Mouse (Mus musculus): ENCODE measurements at regions not wholly inside any gene's neighbourhood (a gene's known extent, or its start where the extent isn't known, plus 50 kb on each side); places are given as distances from the start of the nearest gene placed in this dataset.

DNA sequence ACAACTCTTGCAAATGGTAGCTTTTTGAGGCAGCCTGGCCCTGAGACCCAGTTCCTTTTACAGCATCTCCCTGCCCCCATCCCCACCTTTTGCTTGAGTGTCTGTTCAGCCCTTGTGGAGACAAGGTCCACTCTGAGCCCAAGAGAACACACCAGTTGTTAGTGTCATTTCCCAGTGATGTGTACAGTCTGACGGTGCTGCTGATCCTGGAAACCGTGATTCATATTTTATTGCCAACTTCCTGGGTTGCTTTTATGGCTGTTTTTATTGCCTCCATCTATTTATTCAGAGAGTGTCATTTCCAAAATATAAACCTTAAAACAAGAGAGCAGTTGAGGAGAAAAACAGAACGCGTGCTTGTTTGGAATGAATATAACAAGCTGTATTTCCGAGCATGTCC, 309.6 kb upstream of the Isl1 start:
- no peak for DNase-seq (ENCODE audit: extremely low spot score in 1 of 2, low spot score in 1 of 2)

DNA sequence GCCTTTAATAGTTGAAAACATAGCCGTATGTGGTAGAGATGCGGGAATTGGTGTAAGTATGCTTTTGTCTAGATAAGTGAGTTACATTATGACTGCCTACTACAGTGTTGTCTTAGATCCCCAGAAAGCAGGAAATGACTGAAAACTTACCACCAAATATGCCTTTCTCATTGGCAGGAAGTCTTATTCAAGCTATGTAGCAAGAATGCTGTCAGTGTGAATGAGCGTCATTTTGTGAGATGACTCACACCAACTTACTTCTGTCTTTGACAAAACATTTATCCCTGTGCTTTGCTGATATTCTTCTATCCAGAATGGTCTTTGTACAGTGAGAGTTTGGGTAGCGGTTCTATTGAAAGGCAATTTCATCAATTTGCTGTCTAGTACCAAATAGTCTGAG, 286.9 kb upstream of the Isl1 start:
- no peak for DNase-seq (ENCODE audit: extremely low spot score in 1 of 2, low spot score in 1 of 2)

DNA sequence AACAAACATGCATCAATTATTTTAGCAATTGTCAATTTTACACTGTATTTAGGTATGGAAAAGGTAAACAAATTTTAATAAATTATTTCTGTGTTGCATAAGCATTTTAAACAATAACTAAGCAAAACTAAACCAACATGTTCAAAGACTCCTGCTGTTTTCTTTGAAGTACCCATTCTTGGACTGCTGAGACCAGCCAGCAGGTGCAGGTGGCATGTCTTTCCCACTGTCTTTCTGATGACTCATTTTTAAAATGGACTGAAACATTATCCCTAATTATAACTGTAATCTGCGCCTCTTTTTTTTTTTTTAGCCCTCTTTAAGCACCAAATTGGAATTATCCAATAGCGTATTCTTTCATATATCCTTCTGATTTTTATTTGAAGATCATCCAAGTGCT, 286.0 kb upstream of the Isl1 start:
- DNase-seq (ENCODE audit: extremely low spot score in 1 of 2, low spot score in 1 of 2), result no peak

DNA sequence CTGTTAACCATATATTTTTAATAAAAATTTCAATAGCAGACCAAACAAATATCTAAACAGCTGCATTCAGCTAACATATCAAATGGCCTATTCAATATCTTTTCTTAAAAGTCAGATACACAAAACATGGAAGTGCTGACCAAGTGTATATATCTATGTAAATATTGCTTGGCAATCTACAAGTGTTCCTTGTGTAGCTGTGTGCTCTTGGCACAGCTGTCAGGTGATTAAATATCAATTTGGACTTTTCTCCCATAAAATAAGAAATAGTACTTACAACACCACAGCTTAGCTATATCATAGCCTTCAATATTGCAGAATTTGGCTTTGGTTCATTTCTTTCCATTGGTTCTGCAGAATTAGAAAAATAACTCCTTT, 266.5 kb upstream of the Isl1 start:
- DNase-seq (ENCODE audit: extremely low spot score in 1 of 2, low spot score in 1 of 2), result no peak

DNA sequence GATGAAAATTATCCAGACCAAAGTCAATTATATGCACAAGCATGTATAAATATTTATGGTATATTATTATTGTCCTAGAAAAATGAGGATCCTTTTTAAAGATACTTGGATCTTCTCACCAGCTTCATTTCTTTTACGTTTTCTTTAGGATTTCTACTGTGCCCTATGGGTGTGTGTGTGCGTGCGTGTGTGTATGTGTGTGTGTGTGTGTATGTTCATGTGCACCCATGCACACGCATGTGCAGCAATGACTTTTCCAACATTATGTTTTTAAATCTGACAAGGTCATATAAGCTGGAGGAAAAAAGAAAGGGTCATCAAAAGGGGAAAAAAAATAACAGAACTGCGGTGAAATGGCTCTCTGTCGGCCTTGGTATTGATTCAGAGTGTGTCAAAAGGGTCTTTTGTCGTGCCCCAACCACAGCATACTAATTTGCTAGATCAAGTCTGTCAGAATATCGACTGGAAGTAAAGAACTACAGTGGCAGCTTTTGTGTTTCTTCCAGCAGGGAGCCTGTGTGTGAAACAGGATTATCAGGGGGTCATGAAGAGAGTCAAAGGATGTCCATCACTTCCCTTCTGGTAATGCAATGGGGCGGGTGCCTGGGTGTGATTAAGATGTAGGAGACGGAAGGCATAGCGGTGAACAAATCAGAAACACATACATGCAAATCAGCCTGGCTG, 265.9 kb upstream of the Isl1 start:
- DNase-seq (ENCODE audit: extremely low spot score in 1 of 2, low spot score in 1 of 2), result no peak

DNA sequence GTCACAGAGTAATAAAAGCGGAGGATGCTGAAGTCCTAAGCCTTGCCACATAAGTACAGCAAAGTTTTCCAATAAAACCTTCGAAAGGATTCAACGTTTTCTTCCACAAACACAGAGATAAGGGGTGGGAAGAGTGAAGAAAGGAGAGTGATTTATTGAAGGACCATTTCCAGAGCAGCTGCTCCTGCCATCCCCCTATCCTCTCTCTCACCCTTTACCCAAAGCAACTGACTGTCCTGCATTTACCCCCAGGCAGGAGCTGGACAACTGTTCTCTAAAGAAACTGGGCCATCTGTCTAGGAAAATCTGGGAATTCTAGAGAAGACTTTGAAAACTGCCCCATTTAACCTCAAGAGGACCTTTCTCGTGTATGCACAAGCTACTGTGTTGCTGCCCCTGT, 245.6 kb upstream of the Isl1 start:
- DNase-seq (ENCODE audit: extremely low spot score in 1 of 2, low spot score in 1 of 2), result no peak

DNA sequence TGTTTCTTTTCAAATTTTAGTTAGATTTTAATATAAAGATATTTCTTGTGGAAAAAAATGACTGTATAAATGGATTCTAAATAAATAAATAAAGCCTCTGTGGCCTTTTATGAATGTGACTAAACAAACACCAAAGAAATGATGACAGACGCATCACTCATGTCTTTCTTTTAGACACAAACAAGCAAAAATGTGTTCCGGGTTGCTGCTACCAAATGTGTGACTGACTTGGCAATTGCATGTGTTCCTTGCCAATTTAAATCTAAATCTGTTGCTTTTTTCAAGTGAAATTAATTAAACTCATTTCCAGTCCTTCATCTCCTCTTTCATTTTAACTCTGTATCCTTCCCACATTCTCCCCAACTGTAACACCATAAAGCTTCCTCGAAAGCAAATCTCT, 225.7 kb upstream of the Isl1 start:
- DNase-seq (ENCODE audit: extremely low spot score in 1 of 2, low spot score in 1 of 2), result no peak

DNA sequence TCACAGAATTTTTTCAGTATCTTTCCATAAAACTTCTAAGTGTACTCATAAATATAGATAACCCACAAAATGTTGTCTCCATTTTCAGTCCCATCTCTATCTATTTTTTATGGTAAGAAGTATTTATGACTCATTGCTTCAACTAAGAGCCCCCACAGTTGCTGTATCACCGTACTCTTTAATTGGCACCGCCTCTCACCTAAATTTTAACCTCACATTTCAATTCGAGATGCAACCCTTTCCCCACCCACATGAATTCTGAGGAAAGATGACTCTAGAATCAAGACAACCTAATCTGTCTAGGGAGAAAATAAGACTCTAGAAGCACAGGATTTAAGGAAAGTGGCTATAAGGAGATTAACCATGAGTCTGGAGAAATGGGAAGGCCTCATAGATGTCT, 223.7 kb upstream of the Isl1 start:
- no peak for DNase-seq (ENCODE audit: extremely low spot score in 1 of 2, low spot score in 1 of 2)

DNA sequence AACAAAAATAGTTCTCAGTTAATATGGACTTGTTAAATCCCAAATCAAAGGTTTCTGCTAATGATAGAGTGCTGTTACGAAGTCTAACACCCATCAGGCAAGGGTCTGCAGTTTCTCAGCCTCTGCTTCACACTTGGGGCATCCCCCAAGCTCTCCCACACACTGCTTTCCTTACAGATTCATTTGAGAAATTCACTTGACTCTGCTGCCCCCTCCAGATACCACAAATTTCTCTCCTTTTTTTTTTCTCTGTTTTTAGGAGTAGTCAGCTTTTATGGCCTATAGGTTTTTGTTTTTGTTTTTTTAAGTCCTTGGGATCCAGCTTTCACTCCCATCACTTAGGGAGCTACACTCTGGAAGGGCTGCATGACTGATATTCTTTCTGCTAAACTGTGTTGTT, 218.8 kb upstream of the Isl1 start:
- DNase-seq (ENCODE audit: extremely low spot score in 1 of 2, low spot score in 1 of 2), result no peak

DNA sequence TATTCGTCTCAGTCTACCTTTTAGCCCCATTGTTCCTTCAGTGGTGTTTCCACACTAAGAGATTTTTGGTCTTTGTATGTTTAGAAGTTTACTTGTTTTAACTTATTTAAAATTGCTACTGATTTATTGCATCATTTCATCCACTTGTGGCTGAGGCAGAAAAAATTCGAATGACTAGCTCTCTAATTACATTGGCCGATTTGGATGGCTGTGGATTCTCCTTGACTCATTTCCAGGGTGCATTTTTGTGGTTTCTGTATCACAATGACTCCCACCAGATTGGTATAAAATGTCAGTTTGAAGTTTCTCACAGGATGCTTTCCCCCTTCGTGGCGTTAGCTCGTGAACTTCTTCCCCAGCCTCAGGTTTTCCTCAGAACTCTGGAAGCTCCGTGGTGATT, 217.5 kb upstream of the Isl1 start:
- DNase-seq (ENCODE audit: extremely low spot score in 1 of 2, low spot score in 1 of 2), result no peak

DNA sequence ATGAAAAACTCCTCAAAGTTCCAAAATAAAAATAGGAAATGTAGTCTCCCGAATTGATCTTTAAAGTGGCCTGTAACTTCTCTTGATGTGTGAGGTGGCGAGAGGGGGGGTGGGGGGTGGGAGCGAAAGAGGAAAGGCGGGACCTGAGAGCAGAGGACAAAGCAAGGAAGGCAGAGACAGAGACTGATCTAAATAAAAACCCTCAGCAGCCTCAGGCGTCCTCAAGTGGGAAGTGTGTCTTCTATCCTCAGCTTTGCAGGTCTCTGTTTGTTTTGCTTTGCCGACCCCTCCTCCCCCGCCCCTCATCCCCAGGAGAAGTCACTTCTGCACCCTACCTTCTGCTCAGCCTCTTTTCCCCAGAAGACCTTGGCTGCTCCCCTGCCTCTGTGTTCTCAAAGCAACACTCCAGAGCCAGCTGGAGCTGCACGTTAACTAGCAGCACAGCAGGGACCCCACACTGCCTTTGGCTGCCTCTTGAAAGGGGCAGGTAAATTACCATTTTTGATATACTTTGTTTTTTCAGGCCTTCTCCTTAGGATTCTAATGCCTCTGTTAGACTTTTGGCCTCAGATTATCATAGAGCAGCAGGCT, 214.3 kb upstream of the Isl1 start:
- DNase-seq (ENCODE audit: extremely low spot score in 1 of 2, low spot score in 1 of 2), result no peak

DNA sequence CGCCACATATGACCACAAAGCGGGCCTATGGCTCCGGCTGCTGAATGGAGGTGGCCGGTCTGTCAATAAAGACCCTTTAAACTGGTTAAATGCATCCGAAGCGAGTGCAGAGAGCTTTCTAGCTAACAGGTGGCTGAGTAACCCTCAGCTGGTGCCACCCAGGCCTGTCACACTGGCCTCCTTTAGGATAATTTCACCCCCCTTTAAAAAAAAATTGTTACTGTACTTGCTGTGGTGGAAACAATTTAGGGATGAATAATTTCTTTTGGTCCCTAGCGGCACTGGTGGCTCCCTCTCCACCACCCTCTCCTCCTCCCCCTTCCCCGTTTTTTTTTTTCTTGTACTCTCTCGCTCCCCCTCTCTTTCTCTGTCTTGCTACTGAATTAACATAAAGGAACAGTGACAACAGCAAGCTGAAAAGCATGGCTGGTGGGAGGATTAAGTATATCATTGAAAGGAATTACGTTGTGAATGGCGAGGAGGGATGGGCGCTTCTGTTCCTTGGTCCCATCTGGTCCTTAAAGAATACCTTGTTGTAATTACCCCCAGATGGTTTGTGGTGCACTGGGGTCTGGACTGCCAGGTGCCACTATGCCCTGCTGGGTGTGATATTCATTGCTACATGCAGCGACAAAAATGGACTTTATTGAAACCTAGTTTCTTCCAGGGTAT, 205.3 kb upstream of the Isl1 start:
- no peak for DNase-seq (ENCODE audit: extremely low spot score in 1 of 2, low spot score in 1 of 2)

DNA sequence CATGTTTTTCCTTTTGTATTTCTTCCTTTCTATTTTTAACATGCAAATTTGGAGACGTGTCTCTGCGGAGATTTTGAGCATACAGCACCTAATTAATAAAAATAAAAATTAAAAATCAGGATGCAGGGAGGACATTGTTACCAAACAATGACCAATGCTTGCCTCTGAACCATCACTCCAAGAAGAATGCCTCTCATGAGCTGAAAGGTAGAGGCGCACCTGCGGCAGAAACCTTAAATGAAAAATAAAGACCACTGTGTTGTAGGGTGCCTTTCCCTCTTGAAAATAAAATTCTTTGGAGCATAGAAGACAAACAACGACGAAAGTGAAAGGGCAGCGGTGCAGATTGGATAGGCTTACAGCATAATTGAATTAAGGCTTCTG, 204.8 kb upstream of the Isl1 start:
- DNase-seq (ENCODE audit: extremely low spot score in 1 of 2, low spot score in 1 of 2), result no peak

DNA sequence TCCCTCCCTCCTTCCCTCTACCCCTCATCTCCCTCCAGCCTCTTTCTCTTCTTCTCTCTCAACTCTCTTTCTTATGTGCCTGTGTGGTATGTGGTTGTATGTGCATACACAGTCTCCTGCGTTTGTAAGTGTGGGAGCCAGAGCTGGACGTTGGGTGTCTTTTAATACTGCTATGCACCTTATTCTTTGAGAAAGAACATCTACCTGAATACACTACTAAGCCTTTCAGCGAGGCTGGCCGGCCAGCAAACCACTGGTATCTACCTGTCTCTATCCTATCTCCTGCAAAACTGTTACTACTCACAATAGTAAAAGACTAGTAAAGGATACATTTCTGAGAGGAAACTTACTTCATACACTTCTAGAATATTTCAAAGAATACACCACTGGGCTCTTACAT, 202.9 kb upstream of the Isl1 start:
- no peak for DNase-seq (ENCODE audit: extremely low spot score in 1 of 2, low spot score in 1 of 2)

DNA sequence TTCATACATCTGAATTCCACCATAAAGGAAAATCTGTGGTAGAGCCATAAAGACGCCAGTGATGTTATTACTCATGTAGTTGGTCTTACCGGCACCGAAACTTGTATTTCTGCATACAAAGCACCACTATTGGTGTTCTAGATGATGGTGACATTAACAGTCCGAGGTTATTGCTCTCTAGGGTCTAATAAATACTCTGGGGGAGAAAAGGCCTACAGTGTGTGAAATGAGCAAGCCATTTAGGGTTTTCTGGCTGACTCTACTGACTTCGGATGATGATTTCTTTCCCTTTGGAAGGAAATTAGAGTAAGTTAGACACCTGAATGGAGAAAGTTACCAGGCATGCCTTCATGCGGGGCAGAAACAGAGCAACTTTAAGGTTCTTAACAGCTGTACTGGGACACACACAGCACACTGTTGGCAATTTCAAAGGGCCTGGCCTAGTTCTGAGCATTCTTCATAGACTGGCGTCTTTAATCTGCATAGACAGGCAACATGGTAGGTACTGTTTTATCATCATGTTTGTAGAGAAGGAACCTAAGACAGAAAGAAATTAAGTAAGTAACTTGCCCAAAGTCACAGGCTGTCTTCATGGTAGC, 198.8 kb upstream of the Isl1 start:
- DNase-seq (ENCODE audit: extremely low spot score in 1 of 2, low spot score in 1 of 2), result no peak

DNA sequence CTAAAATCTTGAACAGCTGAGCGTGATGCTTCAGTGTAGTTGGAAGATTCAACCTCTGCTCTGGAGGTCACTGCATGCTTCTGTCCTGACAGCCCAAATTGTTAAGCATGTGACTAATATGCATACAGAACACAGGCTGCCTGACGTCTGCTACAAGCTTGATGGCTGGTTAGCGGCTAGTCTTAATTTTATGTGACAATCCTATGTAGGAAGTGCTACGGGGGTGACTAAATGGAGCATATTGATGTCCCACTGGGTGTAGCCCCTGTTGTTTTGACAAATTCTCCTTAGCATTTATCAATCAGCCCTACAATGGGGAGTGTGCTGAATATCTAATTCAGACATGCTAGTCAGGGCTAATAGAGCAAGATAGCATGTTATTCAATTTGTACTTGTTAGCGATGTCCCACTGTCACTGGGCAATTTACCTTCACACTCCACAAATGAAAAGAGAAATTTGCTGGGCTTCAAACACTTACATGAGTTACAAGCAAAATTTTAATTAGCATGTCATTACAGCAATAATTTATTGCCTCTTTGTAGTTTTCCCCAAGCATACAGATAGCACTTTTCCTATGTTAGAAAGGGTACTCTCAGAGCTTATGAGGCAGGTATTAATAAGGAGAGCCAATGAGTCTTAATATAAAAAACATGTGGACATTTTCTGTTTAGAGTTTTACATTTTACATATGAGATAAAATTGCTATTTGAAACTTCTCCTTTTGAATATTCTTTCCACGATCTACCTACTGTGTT, 188.3 kb upstream of the Isl1 start:
- DNase-seq (ENCODE audit: extremely low spot score in 1 of 2, low spot score in 1 of 2), result no peak

DNA sequence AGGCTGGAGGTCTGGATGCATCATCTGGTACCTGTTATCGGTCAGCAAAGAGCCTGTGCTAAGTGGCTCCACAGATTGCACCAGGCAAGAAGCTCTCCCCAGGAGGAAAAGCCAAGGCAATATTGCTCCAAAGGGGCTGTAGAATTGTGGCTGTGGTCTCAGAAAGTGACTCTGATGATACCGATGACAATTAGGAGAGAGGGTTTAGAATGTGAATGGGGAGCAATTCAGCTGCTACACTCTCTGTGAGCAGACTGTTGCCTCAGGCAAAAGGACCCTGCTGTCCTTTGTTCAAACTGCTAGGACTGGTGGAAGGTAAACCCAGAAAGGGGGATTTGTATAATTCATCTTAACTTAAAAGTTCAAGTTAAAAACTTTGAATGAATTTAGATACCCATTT, 186.2 kb upstream of the Isl1 start:
- DNase-seq (ENCODE audit: extremely low spot score in 1 of 2, low spot score in 1 of 2), result no peak

DNA sequence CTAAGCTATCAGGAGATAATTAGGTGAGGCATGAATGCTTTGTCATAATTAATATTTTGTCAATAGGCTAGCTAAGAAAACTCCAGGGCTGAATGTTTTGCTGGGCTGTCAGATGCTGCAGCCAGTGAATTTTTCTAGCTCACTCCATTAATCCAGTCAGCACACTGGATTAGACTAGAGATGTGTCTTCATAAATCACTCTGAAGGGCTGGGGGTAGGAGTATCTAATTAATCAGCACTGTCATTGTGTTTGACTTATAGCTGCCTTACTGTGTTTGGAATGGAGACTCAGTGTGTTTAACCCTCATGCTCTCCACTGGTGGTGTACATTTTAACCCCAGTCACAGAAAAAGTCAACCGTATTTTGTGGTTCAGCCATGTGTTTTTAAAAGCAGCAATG, 179.9 kb upstream of the Isl1 start:
- no peak for DNase-seq (ENCODE audit: extremely low spot score in 1 of 2, low spot score in 1 of 2)

DNA sequence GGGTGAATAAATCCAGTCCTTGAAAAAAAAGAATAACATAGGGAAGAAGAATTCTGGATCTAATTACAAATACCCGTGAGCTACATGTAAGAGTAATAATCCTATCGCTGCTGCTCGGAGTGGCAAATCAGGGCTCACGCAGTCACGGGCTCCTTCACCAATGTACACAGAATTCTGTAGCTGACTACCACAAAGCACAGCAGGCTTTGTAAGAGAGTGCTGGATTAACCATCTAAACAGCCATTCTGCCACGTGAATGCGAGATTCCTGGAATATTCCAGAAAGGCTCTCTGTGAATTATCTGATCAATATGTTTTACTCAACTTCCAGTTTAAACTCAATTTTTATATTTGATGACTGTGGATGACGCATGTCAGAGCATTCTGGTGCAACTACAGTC, 165.1 kb upstream of the Isl1 start:
- no peak for DNase-seq (ENCODE audit: extremely low spot score in 1 of 2, low spot score in 1 of 2)

DNA sequence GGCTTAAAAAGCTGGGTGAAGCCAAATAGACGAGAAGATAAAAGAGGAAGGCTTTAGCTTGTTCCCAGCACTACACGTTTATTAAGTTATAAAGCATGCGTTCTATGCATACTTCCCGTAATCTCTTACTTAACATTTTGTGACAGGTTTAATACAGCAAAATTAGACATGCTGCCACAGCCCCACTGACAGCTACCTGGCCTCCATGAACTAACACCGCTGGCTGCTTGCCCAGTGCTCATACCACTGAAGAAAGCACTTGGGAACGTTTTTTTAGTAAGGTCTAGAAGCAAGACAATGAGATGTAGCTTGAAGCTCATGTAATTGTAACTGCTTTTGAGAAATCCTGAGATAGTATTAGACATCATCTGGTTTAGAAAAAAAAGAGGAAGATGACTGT, 152.3 kb upstream of the Isl1 start:
- no peak for DNase-seq (ENCODE audit: extremely low spot score in 1 of 2, low spot score in 1 of 2)
